Mouse (Mus musculus) megakaryocyte, embryonic 14.5 days (primary cell): ENCODE data around the gene 1700042G07Rik. TPM values are rescaled to one million over a fixed set of nuclear protein-coding genes. Genes with fewer than 3 reads are reported as not detected.

Experiments used
- H3K27me3 ChIP-seq: replicated peaks from 2 replicates; pipeline ENCODE3; 2012; ENCODE audit warnings: inconsistent platforms
- H3K36me3 ChIP-seq: replicated peaks from 2 replicates; pipeline ENCODE3; 2012; ENCODE audit warnings: low read length, inconsistent platforms, mixed read lengths
- H3K4me1 ChIP-seq: 2 replicates; pipeline ENCODE4 v1.6.1; 2012; ENCODE audit warnings: inconsistent platforms
- H3K4me3 ChIP-seq: replicated peaks from 2 replicates; pipeline ENCODE3; 2012; ENCODE audit warnings: moderate library complexity, mild to moderate bottlenecking, inconsistent platforms
- H3K9me3 ChIP-seq: 2 replicates; pipeline ENCODE4 v1.6.1; 2012; ENCODE audit warnings: inconsistent platforms
- FLI1 ChIP-seq: IDR thresholded peaks from 2 replicates; pipeline ENCODE4 v1.6.1; 2012; ENCODE audit warnings: low read length, inconsistent platforms, mixed read lengths
- GATA1 ChIP-seq: IDR thresholded peaks from 3 replicates; pipeline ENCODE4 v1.6.1; 2012; ENCODE audit warnings: mixed read lengths, low read length, inconsistent platforms, borderline replicate concordance
- polyA plus RNA-seq: library from polyadenylated mRNA; stranded (reverse); fragments of >175 nt; gene quantifications from 2 replicates; pipeline ENCODE4 v1.2.3, GENCODE M21; 2012; ENCODE audit warnings: low replicate concordance; ENCODE audit not compliant: insufficient read depth

Gene 1700042G07Rik
- polyA plus RNA-seq, 1 experiment: not detected

DNA sequence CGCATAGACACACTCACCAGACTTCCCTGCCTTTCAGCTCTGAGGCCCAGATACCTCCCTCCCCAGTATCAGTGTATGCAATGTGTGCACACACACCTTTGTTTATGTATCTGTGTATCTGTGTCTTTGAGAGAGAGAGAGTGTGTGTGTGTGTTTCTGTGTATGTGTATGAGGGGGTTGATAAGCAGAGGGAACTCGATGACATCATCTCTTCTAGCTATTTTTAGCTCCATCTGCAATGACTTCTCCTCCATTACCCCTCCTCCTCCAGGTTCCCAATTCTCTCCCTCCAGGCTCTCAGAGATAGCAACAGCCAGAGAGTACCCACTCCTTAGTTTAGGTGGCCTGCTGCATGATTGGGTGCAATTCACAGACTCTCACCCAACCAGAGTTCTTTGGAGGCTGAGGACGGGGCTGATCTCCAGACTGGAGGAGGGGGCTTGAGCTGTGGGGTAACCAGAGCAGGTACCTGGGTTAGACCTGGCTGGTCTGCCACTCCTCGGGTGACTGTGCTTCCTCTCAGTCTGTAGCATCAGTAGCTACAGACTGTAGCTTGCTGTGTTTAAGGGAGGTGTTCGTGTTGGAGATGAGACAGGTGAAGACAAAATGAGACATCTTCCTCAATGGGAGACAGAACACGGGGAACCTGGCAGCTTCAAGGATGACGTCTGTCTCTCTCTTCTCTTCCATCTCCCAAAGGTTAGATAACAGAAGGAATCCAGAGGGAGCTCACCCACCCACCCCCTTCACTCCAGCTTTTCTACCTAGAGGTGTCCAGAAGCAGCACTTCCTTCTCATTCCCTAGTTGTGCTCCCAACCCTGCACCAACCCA is 2.8 kb downstream of the 1700042G07Rik start:
- Histone ChIP-seq H3K27me3 (peaks cover 31% of the 10 kb centered on the region), H3K4me3 (peak overlapping the region; percentile 89), H3K36me3 (no peaks in the 10 kb centered on the region), H3K4me1 (peaks cover 47% of the 10 kb centered on the region), H3K9me3 (no peaks in the 10 kb centered on the region)
- TF ChIP-seq FLI1 (no peak), GATA1 (no peak)

DNA sequence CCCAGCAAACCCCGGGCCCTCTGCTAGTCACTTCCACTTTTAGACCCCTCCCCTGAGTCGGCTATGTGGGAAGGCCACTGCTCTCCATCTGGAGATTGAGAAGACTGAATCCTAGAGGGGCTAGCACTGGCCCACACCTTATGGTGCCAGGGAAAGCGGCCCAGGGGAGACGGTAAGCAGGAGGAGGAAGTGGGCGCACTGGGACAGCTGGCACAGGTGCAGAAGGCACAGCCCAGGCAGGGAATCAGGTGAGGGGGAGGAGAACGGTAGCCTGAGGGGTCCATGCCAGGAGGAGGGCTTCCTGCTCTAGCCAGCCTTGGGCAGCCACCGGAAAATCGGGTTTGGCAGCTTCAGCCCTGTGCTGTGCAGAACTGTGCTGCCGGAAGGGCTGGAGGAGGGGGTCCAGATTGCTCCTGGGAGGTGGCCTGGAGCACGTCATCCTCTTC is 3.4 kb downstream of the 1700042G07Rik start:
- H3K4me1 ChIP-seq: peaks cover 52% of the 10 kb centered on the region
- H3K36me3 ChIP-seq: no peaks in the 10 kb centered on the region
- TF ChIP-seq FLI1 (no peak), GATA1 (no peak)
- H3K9me3 ChIP-seq: no peaks in the 10 kb centered on the region
- peak overlapping the region; percentile 89 for H3K4me3 ChIP-seq
- H3K27me3 ChIP-seq: peaks cover 37% of the 10 kb centered on the region

DNA sequence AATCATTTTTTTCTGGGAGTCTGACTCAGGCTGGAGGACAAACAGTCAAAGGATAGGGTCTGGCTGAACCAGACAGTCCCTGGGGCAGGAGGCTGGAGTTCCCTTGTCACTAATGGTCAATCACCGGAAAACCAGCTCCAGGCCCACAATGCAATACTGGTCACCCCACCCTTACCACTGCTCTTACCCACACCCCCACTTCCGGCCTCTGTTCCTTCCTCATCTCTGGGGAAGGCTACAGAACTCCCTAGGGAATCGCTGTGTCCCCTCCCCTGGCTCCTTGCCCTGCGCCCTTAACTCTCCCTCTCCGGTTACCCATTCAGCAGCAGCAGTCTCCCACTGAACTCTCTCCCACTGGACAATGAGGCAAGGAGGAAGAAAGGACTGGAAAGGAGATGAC is 4.0 kb downstream of the 1700042G07Rik start:
- peaks cover 38% of the 10 kb centered on the region for H3K27me3 ChIP-seq
- H3K36me3 ChIP-seq: no peaks in the 10 kb centered on the region
- no peak for TF ChIP-seq FLI1
- peaks cover 57% of the 10 kb centered on the region for H3K4me1 ChIP-seq
- no peaks in the 10 kb centered on the region for H3K9me3 ChIP-seq
- peak overlapping the region; percentile 74 for H3K4me3 ChIP-seq

DNA sequence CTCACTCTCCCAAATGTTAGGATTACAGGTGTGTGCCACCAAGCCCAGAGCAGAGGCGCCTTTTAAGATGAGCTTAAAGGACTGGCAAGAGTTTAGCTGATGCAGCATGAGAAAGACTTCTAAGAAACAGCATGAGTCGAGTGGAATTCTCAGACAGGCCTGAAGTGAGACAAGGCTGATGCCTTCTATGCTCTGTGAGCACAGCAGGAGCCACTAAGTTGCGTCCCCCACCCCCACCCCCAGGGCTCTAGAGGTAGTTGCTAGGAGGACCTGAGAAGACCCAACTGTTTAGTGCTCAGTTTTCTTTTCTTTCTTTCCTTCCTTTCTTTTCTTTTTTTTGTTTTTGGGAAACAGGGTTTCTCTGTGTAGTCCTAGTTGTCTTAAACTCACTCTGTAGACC is 8.9 kb downstream of the 1700042G07Rik start:
- Histone ChIP-seq H3K4me3 (peak overlapping the region; percentile 14), H3K27me3 (peaks cover 57% of the 10 kb centered on the region), H3K36me3 (no peaks in the 10 kb centered on the region), H3K9me3 (no peaks in the 10 kb centered on the region), H3K4me1 (peaks cover 53% of the 10 kb centered on the region)
- TF ChIP-seq GATA1: no peak
- TF ChIP-seq FLI1: no peak

DNA sequence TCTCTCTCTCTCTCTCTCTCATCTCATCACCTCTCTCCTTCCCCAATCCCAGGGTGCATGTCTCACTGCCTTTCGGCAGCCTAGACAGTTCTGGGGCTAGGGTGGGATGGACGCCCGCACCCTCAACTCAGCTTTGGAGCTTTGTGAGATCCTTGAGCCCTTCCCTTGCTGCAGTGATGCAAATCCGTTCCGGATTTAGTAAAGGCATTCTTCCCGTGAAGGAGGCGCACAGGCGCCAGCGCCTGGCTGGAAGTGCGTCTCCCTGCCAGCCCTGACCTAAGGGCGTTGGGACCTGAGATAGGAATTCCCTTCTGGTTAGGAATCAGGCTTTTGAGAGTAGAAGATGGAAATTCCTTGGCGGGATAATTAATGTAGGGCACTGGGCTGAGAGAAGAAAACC is 9.6 kb downstream of the 1700042G07Rik start:
- peaks cover 56% of the 10 kb centered on the region for H3K27me3 ChIP-seq
- H3K36me3 ChIP-seq: no peaks in the 10 kb centered on the region
- H3K4me1 ChIP-seq: peaks cover 46% of the 10 kb centered on the region
- no peaks in the 10 kb centered on the region for H3K9me3 ChIP-seq
- no peak for TF ChIP-seq GATA1
- TF ChIP-seq FLI1: no peak
- no peak overlapping the region for H3K4me3 ChIP-seq

DNA sequence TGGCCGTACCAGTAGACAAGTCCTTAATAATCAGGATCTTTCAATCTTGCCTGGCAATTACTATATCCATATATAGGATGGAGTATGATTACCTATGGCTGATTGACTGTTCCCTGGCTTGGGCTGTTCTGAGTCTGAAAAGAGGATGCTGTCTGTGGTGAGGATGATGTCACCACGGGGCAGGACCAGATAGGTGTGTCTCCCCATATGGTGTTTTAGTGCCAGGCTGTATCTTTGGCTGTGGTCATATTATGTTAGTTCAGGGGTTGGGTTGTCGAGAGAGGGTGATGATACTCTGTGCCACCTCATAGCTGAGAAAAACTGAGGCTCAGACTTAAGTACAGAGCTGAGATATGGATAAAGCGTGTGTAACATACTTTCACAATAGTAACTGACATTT is 11.9 kb downstream of the 1700042G07Rik start:
- no peaks in the 10 kb centered on the region for H3K36me3 ChIP-seq
- H3K4me3 ChIP-seq: no peak overlapping the region
- TF ChIP-seq FLI1 (no peak), GATA1 (no peak)
- H3K27me3 ChIP-seq: peaks cover 47% of the 10 kb centered on the region
- H3K9me3 ChIP-seq: no peaks in the 10 kb centered on the region
- peaks cover 40% of the 10 kb centered on the region for H3K4me1 ChIP-seq

DNA sequence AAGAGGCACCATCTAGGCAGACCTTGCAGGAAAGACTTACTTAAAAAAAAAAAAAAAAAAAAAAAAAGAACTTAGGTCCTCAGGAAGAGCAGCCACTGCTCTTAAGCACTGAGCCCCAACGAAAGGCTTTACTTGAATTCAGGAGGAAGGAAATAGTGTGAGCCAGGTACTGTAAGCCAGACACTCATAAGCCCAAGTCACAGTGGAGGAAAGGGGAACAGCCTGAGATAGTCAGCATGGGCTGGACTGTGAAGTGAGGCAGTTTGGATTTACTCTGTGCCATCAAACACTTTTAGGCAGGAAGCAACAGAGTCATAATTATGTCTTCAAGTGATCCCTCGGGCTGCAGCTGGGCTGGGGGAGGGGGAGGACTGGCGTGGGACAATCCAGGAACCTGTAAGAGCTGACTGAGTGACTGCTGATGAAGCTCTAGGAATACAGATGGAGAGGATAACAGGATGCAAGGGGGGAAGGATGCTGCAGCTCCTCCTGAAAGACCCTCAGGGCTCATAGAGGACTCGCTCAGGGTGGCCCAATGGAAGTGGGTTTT is 19.2 kb downstream of the 1700042G07Rik start:
- TF ChIP-seq GATA1: no peak
- no peak for TF ChIP-seq FLI1
- Histone ChIP-seq H3K27me3 (no peaks in the 10 kb centered on the region), H3K4me3 (no peak overlapping the region), H3K9me3 (no peaks in the 10 kb centered on the region), H3K36me3 (no peaks in the 10 kb centered on the region), H3K4me1 (peaks cover 16% of the 10 kb centered on the region)

DNA sequence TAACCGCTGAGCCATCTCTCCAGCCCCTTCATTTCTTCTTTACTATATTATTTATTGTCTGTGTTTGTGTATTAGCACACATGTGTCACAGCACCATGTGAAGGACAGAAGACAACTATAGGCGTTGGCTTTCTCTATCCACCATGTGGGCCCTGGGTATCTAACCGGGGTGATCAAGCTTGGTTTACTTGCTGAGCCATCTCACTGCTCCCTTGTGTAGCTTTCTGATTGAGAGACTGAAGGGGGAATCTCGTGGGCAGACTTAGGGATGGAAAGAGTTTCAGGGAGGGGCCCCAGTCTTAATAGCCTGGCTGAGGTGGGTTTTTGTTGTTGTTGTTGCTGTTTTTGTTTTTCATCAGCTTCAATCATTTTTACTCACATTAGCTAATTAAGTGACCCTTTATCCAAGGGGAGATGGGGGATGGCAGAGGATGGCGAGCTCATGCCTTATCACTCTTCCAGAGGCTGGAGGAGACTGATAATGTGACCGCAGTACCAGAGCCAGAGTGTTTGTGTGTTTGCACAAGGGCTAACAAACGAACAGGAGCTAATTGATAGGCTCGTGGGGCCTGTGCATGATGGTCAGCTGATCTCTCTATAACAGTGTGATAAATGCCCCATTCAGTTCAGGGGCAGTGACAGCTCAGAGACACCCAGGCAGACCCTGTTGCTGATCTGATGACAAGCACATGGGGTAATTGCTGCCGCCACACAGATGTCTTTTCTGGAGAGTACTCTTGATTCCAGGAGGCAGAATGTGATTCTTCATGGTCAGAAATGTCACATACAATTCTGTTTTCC is 20.6 kb downstream of the 1700042G07Rik start:
- Histone ChIP-seq H3K27me3 (no peaks in the 10 kb centered on the region), H3K36me3 (no peaks in the 10 kb centered on the region), H3K4me3 (peak overlapping the region; percentile 2), H3K4me1 (peaks cover 16% of the 10 kb centered on the region), H3K9me3 (no peaks in the 10 kb centered on the region)
- TF ChIP-seq FLI1: no peak
- TF ChIP-seq GATA1: no peak

DNA sequence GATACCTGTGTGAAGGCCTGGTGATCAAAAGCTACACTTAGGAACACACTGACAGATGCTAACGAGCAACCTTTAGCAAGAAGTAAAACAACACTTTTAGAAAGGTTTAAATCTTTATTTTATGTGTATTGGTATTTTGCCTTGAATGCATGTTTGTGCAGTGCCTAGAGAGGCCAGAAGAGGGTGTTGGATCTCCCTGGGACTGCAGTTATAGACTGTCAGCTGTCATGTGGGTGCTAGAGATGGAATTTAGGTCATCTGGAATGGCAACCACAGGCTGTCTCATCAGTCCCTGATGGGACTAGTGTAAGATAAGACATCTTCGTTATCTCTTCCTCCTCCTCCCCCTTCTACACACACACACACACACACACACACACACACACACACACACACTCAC is 25.2 kb downstream of the 1700042G07Rik start:
- Histone ChIP-seq H3K27me3 (no peaks in the 10 kb centered on the region), H3K36me3 (no peaks in the 10 kb centered on the region), H3K4me1 (peaks cover 9% of the 10 kb centered on the region), H3K4me3 (no peak overlapping the region), H3K9me3 (no peaks in the 10 kb centered on the region)
- no peak for TF ChIP-seq FLI1
- TF ChIP-seq GATA1: no peak

DNA sequence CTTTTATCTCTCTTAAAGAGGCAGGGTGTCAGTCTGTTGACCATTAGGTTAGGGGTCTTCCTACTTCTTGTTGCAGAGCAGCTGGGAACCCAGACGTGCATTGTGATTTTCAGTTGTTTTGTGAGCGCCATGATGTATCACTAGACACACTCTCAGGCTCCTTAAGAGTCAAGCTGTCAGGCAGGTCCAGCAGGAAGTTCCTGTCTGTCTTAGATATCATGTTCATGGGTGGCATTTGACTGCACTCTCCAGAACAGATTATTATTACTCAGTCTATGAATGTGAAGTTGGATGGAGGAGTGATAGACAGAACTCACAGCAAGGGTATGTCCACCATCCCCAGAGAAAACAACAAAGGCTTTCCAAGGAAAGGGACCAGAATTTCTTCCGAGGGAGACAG is 31.2 kb downstream of the 1700042G07Rik start:
- TF ChIP-seq FLI1 (no peak), GATA1 (no peak)
- Histone ChIP-seq H3K4me1 (peaks cover 5% of the 10 kb centered on the region), H3K27me3 (peaks cover 2% of the 10 kb centered on the region), H3K36me3 (no peaks in the 10 kb centered on the region), H3K9me3 (no peaks in the 10 kb centered on the region), H3K4me3 (no peak overlapping the region)

DNA sequence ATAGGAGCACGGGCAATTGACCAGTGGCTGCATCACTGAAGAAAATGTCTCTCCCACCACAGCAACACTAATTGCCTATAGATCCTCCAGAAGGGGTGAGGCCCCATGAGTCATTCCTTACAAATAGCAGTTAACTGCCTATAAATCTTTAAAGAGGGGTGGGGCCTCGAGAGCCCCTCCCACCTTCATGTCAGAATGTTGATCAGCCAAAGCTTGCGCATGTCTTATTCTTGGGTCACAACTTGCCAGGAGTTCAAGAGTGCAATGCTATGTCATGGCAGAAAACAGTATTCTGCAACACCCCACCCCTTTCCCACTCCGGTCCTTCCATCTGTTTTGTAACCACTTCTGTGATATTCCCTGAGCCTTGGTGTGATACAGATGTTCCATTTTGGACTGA is 33.4 kb downstream of the 1700042G07Rik start:
- Histone ChIP-seq H3K36me3 (no peaks in the 10 kb centered on the region), H3K9me3 (no peaks in the 10 kb centered on the region), H3K4me1 (peaks cover 5% of the 10 kb centered on the region), H3K4me3 (no peak overlapping the region), H3K27me3 (peaks cover 2% of the 10 kb centered on the region)
- TF ChIP-seq FLI1: no peak
- no peak for TF ChIP-seq GATA1
